Mouse (Mus musculus): Measurements from ENCODE around the gene Hip1. TPM values are rescaled to one million over a fixed set of nuclear protein-coding genes. Genes with fewer than 3 reads are reported as not detected.

Hip1 gene
- polyA plus RNA-seq, 1 experiment from 2014 or later: 46.9 TPM

- 67% methylated on average over 6 of the region's 6 CpGs for WGBS
- H3K36me3 ChIP-seq (ENCODE audit: control insufficient read depth, insufficient read depth, low read length): no peaks in the 10 kb centered on the region
- H3K4me2 ChIP-seq (replicated peaks; ENCODE audit: low read depth, low read length): no peak overlapping the region
- no peaks in the 10 kb centered on the region for H3K27me3 ChIP-seq (ENCODE audit: control insufficient read depth, insufficient read depth, low read length)
- no peaks in the 10 kb centered on the region for H3K4me1 ChIP-seq (ENCODE audit: control insufficient read depth, insufficient read depth, low read length)
- ATAC-seq (ENCODE audit: insufficient number of reproducible peaks, insufficient read depth, low FRiP score, low read depth): no peak
- H3K27ac ChIP-seq (ENCODE audit: low read length): no peak overlapping the region
- no peak overlapping the region for H3K9ac ChIP-seq (replicated peaks; ENCODE audit: low read depth, low read length)
- H3K4me3 ChIP-seq (ENCODE audit: low read depth, low read length): no peak overlapping the region
- H3K9me3 ChIP-seq (ENCODE audit: control insufficient read depth, low read depth, low read length): no peaks in the 10 kb centered on the region
Observed at GRCm38 (mm10) chr5:135568698-135569097, 23.8 kb upstream of the Hip1 start.

GRCm38 (mm10) chr5:135567556-135568265 is 22.8 kb upstream of the Hip1 start:
- WGBS: 87% methylated on average over 6 of the region's 6 CpGs
- ATAC-seq (ENCODE audit: insufficient number of reproducible peaks, insufficient read depth, low FRiP score, low read depth): no peak

GRCm38 (mm10) chr5:135563469-135563868 is 18.5 kb upstream of the Hip1 start, which contains the start of gene Ccl26:
Gene Ccl26, minus strand, starts transcription at chr5:135563569.
- no peaks in the 10 kb centered on the region for H3K27me3 ChIP-seq (ENCODE audit: control insufficient read depth, insufficient read depth, low read length)
- no peak within 1 kb of the TSS for H3K4me3 ChIP-seq (ENCODE audit: low read depth, low read length)
- no peak for ATAC-seq (ENCODE audit: insufficient number of reproducible peaks, insufficient read depth, low FRiP score, low read depth)
- H3K4me2 ChIP-seq (replicated peaks; ENCODE audit: low read depth, low read length): no peak within 1 kb of the TSS
- no peak within 1 kb of the TSS for H3K27ac ChIP-seq (ENCODE audit: low read length)
- H3K9me3 ChIP-seq (ENCODE audit: control insufficient read depth, low read depth, low read length): no peaks in the 10 kb centered on the region
- H3K9ac ChIP-seq (replicated peaks; ENCODE audit: low read depth, low read length): no peak within 1 kb of the TSS
- 75% methylated on average over 3 of the region's 3 CpGs for WGBS
- H3K36me3 ChIP-seq (ENCODE audit: control insufficient read depth, insufficient read depth, low read length): no peaks in the 10 kb centered on the region
- H3K4me1 ChIP-seq (ENCODE audit: control insufficient read depth, insufficient read depth, low read length): no peaks in the 10 kb centered on the region

More at GRCm38 (mm10) chr5:135567556-135568265, 22.8 kb upstream of the Hip1 start:
- H3K4me1 ChIP-seq (ENCODE audit: control insufficient read depth, insufficient read depth, low read length): no peaks in the 10 kb centered on the region
- H3K36me3 ChIP-seq (ENCODE audit: control insufficient read depth, insufficient read depth, low read length): no peaks in the 10 kb centered on the region
- no peaks in the 10 kb centered on the region for H3K27me3 ChIP-seq (ENCODE audit: control insufficient read depth, insufficient read depth, low read length)
- H3K4me2 ChIP-seq (replicated peaks; ENCODE audit: low read depth, low read length): no peak overlapping the region
- no peak overlapping the region for H3K27ac ChIP-seq (ENCODE audit: low read length)
- H3K4me3 ChIP-seq (ENCODE audit: low read depth, low read length): no peak overlapping the region
- no peaks in the 10 kb centered on the region for H3K9me3 ChIP-seq (ENCODE audit: control insufficient read depth, low read depth, low read length)
- no peak overlapping the region for H3K9ac ChIP-seq (replicated peaks; ENCODE audit: low read depth, low read length)

DNA sequence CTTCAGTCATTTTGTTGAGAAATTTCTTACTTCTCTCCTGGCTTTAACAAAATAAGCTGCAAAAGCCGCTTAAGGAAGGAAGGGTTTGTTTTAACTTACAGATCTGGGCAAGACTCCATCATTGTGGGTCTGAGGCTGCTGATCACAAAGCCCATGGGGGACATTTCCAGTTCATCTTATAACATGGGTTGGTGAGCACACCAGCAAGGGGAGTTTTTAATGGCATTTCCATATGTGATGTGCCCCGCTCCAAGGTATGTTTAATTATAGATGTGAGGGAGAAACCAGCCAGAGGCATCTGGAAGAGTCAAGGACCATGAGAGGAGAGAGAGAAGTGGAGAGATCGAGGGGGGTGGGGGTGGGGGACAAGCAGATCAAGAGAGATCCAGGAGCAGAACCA is 12.8 kb upstream of the Hip1 start:
- Histone ChIP-seq H3K4me2 (replicated peaks; ENCODE audit: low read depth, low read length) (no peak overlapping the region), H3K36me3 (ENCODE audit: control insufficient read depth, insufficient read depth, low read length) (no peaks in the 10 kb centered on the region), H3K9me3 (ENCODE audit: control insufficient read depth, low read depth, low read length) (no peaks in the 10 kb centered on the region), H3K27ac (ENCODE audit: low read length) (no peak overlapping the region), H3K4me3 (ENCODE audit: low read depth, low read length) (no peak overlapping the region), H3K9ac (replicated peaks; ENCODE audit: low read depth, low read length) (no peak overlapping the region), H3K4me1 (ENCODE audit: control insufficient read depth, insufficient read depth, low read length) (no peaks in the 10 kb centered on the region), H3K27me3 (ENCODE audit: control insufficient read depth, insufficient read depth, low read length) (no peaks in the 10 kb centered on the region)
- ATAC-seq (ENCODE audit: insufficient number of reproducible peaks, insufficient read depth, low FRiP score, low read depth): no peak
- 54% methylated on average over 3 of the region's 3 CpGs for WGBS

- H3K27me3 ChIP-seq (ENCODE audit: control insufficient read depth, insufficient read depth, low read length): no peaks in the 10 kb centered on the region
- no peak overlapping the region for H3K4me3 ChIP-seq (ENCODE audit: low read depth, low read length)
- WGBS: 23% methylated on average over 4 of the region's 4 CpGs
- no peaks in the 10 kb centered on the region for H3K4me1 ChIP-seq (ENCODE audit: control insufficient read depth, insufficient read depth, low read length)
- no peak overlapping the region for H3K9ac ChIP-seq (replicated peaks; ENCODE audit: low read depth, low read length)
- no peak overlapping the region for H3K27ac ChIP-seq (ENCODE audit: low read length)
- no peaks in the 10 kb centered on the region for H3K36me3 ChIP-seq (ENCODE audit: control insufficient read depth, insufficient read depth, low read length)
- H3K9me3 ChIP-seq (ENCODE audit: control insufficient read depth, low read depth, low read length): no peaks in the 10 kb centered on the region
- peak; percentile 53; the same call in 1 of the 2 replicates for ATAC-seq (ENCODE audit: insufficient number of reproducible peaks, insufficient read depth, low FRiP score, low read depth)
- no peak overlapping the region for H3K4me2 ChIP-seq (replicated peaks; ENCODE audit: low read depth, low read length)
Observed at GRCm38 (mm10) chr5:135557051-135557450, 12.1 kb upstream of the Hip1 start.

DNA sequence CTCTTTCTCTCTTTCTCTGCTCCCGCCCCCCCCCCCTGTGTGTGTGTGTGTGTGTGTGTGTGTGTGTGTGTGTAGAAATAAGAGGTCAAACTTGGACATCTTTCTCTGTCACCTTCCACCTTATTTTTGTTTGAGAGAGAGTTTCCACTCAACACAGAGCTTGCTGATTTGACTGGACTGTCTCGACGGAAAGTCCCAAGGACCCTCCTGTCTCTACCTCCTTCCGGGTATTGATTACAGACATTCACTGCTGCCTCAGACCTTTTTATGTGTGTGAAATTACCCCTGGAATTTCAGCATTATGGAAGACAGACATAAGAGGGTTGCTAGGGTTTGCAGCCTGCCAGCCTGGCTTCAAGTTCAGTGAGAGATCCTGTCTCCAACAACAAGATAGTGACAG is 11.3 kb upstream of the Hip1 start:
- ATAC-seq (ENCODE audit: insufficient number of reproducible peaks, insufficient read depth, low FRiP score, low read depth): no peak
- Histone ChIP-seq H3K4me1 (ENCODE audit: control insufficient read depth, insufficient read depth, low read length) (no peaks in the 10 kb centered on the region), H3K36me3 (ENCODE audit: control insufficient read depth, insufficient read depth, low read length) (no peaks in the 10 kb centered on the region), H3K9ac (replicated peaks; ENCODE audit: low read depth, low read length) (no peak overlapping the region), H3K9me3 (ENCODE audit: control insufficient read depth, low read depth, low read length) (no peaks in the 10 kb centered on the region), H3K27me3 (ENCODE audit: control insufficient read depth, insufficient read depth, low read length) (no peaks in the 10 kb centered on the region), H3K4me3 (ENCODE audit: low read depth, low read length) (no peak overlapping the region), H3K27ac (ENCODE audit: low read length) (no peak overlapping the region), H3K4me2 (replicated peaks; ENCODE audit: low read depth, low read length) (no peak overlapping the region)
- WGBS: 69% methylated on average over 3 of the region's 4 CpGs

GRCm38 (mm10) chr5:135551591-135551990 is 6.7 kb upstream of the Hip1 start:
- H3K27ac ChIP-seq (ENCODE audit: low read length): no peak overlapping the region
- H3K4me1 ChIP-seq (ENCODE audit: control insufficient read depth, insufficient read depth, low read length): no peaks in the 10 kb centered on the region
- H3K36me3 ChIP-seq (ENCODE audit: control insufficient read depth, insufficient read depth, low read length): no peaks in the 10 kb centered on the region
- H3K4me2 ChIP-seq (replicated peaks; ENCODE audit: low read depth, low read length): no peak overlapping the region
- no peak for ATAC-seq (ENCODE audit: insufficient number of reproducible peaks, insufficient read depth, low FRiP score, low read depth)
- no peaks in the 10 kb centered on the region for H3K27me3 ChIP-seq (ENCODE audit: control insufficient read depth, insufficient read depth, low read length)
- 78% methylated on average over 3 of the region's 3 CpGs for WGBS
- no peak overlapping the region for H3K4me3 ChIP-seq (ENCODE audit: low read depth, low read length)
- no peaks in the 10 kb centered on the region for H3K9me3 ChIP-seq (ENCODE audit: control insufficient read depth, low read depth, low read length)
- no peak overlapping the region for H3K9ac ChIP-seq (replicated peaks; ENCODE audit: low read depth, low read length)

- no peaks in the 10 kb centered on the region for H3K36me3 ChIP-seq (ENCODE audit: control insufficient read depth, insufficient read depth, low read length)
- WGBS: 32% methylated on average over 3 of the region's 3 CpGs
- 0 out of 2 replicates have a peak, but pooled peaks cover 3% of the 10 kb centered on the region for H3K27me3 ChIP-seq (ENCODE audit: control insufficient read depth, insufficient read depth, low read length)
- no peak overlapping the region for H3K9ac ChIP-seq (replicated peaks; ENCODE audit: low read depth, low read length)
- no peak overlapping the region for H3K4me3 ChIP-seq (ENCODE audit: low read depth, low read length)
- no peak overlapping the region for H3K27ac ChIP-seq (ENCODE audit: low read length)
- no peaks in the 10 kb centered on the region for H3K9me3 ChIP-seq (ENCODE audit: control insufficient read depth, low read depth, low read length)
- H3K4me1 ChIP-seq (ENCODE audit: control insufficient read depth, insufficient read depth, low read length): no peaks in the 10 kb centered on the region
- no peak overlapping the region for H3K4me2 ChIP-seq (replicated peaks; ENCODE audit: low read depth, low read length)
- no peak for ATAC-seq (ENCODE audit: insufficient number of reproducible peaks, insufficient read depth, low FRiP score, low read depth)
Observed at GRCm38 (mm10) chr5:135550910-135551309, 6.0 kb upstream of the Hip1 start.

GRCm38 (mm10) chr5:135547990-135548389 is 3.1 kb upstream of the Hip1 start:
- Histone ChIP-seq H3K4me2 (replicated peaks; ENCODE audit: low read depth, low read length) (no peak overlapping the region), H3K4me3 (ENCODE audit: low read depth, low read length) (no peak overlapping the region), H3K9ac (replicated peaks; ENCODE audit: low read depth, low read length) (no peak overlapping the region), H3K9me3 (ENCODE audit: control insufficient read depth, low read depth, low read length) (no peaks in the 10 kb centered on the region), H3K36me3 (ENCODE audit: control insufficient read depth, insufficient read depth, low read length) (no peaks in the 10 kb centered on the region), H3K27ac (ENCODE audit: low read length) (no peak overlapping the region), H3K27me3 (ENCODE audit: control insufficient read depth, insufficient read depth, low read length) (0 out of 2 replicates have a peak, but pooled peaks cover 3% of the 10 kb centered on the region), H3K4me1 (ENCODE audit: control insufficient read depth, insufficient read depth, low read length) (peaks cover 5% of the 10 kb centered on the region; the same call in 1 of the 2 replicates)
- WGBS: 72% methylated on average over 2 of the region's 2 CpGs
- ATAC-seq (ENCODE audit: insufficient number of reproducible peaks, insufficient read depth, low FRiP score, low read depth): no peak
